Mouse (Mus musculus): ENCODE measurements at regions not wholly inside any gene's neighbourhood (a gene's known extent, or its start where the extent isn't known, plus 50 kb on each side); places are given as distances from the start of the nearest gene placed in this dataset.

DNA sequence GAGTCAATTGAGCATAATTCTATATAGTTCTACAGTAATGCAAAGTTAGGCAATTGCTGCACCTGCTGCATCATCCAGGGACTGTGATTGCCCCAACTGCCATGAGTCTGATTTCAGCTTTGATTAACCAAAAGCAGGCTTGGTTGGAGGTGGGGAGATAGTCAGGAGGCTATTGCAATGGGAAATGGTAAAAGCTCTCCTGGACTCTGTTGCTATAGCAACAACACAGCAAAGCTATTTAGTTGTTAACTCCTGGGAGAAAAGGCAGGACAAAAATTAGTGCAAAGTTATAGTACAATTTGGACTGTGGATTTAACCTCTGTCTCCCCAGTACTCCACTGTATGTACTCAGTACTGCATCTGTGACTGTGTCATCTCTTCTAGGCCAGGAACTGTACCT is 51.7 kb upstream of the Rasgrf1 start:
- DNase-seq (ENCODE audit: low read depth, low spot score) = no peak

- no peak for DNase-seq (ENCODE audit: low read depth, low spot score)
Measured at GRCm38 (mm10) chr9:89850491-89851282, 59.0 kb upstream of the Rasgrf1 start.

DNA sequence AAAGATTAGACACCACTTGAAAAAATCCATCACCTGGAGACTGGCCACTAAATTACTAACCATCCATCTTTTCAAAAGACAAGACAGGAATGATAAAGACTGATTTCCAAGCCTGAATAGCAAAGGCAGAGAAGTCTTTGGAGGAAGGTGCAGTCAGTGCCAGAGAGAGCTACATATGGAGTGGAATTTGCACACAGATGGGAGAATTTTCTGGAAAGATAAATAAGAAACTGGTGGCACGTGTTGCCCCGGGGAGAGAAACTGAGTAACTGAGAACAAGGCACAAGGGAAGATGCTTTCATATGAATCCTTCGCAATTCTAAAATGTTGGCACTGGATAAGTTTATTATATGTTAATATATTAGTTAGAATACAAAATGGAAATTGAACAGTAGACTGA is 59.8 kb upstream of the Rasgrf1 start:
- no peak for DNase-seq (ENCODE audit: low read depth, low spot score)

GRCm38 (mm10) chr9:89848571-89848970 is 61.1 kb upstream of the Rasgrf1 start:
- DNase-seq (ENCODE audit: low read depth, low spot score) = no peak

DNA sequence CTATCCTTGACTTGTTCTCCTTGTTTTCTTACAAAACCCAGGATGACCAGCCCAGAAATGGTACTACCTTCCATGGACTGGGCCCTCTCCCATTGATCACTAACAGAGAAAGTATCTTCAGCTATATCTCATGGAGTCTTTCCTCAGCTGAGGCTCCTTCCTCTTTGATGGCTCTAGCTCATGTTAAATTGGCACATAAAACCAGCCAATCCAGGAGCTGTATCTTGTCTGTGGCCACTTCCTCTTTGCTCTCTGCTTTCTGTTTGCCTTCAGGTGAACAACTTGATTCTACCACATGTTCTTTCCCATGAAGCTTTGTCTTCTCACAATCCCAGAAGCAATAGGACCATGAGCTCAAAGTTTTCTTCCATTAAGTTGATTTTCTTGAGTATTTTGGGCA is 62.7 kb upstream of the Rasgrf1 start:
- no peak for DNase-seq (ENCODE audit: low read depth, low spot score)

GRCm38 (mm10) chr9:89842776-89843089 is 67.0 kb upstream of the Rasgrf1 start:
- DNase-seq (ENCODE audit: low read depth, low spot score) = no peak

DNA sequence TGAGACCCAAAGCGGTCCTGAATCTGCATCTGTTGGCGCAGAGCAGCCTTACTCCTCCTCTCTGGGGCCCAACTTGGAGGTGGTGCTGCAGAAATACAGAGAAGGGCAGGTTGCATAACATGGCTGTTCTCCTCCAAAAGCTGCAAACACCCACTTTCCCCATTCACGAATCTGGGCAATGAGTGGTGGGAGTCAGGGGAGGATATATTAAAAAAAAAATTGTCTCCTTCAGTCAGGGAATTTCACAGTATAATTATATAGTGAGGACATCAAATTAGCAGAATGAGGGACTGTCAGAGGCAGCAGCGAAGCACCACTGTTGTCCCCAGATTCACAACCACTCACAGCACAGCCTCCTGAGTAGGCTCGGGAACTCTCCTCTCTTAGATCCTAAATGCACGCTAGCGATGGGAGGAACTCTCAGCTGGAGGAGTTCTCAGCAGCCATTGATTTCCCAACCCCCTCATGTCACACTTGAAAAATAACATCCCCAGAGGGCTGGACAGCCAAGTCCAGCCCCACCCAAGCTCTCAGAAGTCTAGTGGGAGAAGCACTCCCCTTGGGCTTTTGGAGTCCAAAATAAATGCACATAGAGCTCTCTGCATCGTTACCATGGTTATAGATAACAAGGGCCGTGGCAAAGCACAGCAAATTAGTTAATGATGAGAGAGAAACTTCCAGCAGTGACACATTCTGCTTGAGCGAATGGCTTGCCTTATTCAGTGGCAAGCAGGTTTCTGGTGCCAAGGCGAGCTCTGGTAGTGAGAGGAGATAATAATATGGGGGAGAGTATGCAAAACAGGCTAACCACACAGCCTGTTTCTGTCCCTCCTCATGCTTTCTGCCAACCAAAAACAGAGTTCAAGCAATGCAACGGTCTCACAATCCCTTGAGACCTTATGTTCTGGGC is 67.6 kb upstream of the Rasgrf1 start:
- DNase-seq (ENCODE audit: low read depth, low spot score) = no peak

- no peak for DNase-seq (ENCODE audit: low read depth, low spot score)
Measured at GRCm38 (mm10) chr9:89841371-89841770, 68.3 kb upstream of the Rasgrf1 start.

- DNase-seq (ENCODE audit: low read depth, low spot score) = no peak
Measured at GRCm38 (mm10) chr9:89836454-89837245, 73.1 kb upstream of the Rasgrf1 start.

- DNase-seq (ENCODE audit: low read depth, low spot score) = no peak
Measured at GRCm38 (mm10) chr9:89833596-89833995, 76.1 kb upstream of the Rasgrf1 start.

GRCm38 (mm10) chr9:89831855-89832254 is 77.9 kb upstream of the Rasgrf1 start:
- no peak for DNase-seq (ENCODE audit: low read depth, low spot score)

GRCm38 (mm10) chr9:89828156-89828555 is 81.6 kb upstream of the Rasgrf1 start:
- no peak for DNase-seq (ENCODE audit: low read depth, low spot score)

DNA sequence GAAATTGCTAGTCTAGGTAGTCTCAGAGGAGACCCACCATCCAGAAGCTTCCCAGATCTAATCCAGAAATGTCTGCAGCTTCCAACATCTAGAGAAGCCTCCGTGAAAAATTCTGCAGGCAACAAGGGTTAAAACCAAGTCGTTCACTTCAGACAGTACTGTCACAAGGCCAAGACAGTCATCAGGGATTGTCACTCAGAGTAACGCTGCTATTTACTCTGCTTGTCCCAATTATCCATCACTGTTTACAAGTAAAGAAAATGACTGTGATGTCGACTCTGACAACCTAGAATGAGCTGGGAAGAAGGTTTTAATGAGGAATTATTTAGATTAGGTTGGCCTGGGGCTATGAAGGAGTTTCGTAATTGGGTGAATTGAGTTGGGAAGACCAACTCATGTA is 82.1 kb upstream of the Rasgrf1 start:
- DNase-seq (ENCODE audit: low read depth, low spot score) = no peak

DNA sequence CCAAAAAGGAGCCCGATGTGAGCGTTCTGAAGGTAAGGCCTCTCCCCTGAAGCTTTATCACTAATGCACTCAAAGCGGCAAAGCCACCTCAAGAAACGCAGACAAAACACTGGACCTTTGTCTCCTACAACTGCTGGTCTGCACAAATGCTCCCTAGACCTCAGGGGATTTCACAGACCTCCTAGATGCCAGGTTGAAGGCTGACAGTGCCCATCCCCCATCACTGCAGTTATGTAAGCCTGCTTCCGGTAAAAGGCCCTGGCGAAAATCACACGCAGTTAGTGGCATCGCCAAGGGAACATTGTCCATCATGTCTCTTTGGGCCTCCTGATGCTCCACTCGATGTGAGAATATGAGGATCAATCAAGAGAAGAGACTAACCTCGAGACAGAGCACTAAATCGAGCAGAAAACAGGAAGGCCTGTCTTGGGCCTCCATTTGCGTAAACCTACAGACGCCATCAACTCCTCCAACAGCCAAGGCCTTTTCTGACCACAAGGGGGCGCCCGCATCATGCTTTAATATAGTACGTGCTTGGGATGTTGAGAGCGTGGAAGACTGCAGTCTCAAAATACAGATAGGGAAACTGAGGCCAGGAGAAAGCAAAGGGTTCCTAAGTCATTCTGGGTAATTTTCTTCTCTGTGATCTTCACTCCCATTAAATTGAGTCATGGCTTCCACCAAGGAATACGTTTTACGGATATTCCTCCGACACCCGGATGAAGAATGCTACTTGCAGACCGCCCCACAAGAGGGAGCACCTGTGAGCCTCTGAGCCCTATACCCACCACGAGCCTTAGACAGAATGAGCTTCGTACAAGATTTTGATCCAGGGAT is 82.8 kb upstream of the Rasgrf1 start:
- DNase-seq (ENCODE audit: low read depth, low spot score) = peak; percentile 87

GRCm38 (mm10) chr9:89821853-89822243 is 83.6 kb upstream of the Ankrd34c start:
- no peak for DNase-seq (ENCODE audit: low read depth, low spot score)

DNA sequence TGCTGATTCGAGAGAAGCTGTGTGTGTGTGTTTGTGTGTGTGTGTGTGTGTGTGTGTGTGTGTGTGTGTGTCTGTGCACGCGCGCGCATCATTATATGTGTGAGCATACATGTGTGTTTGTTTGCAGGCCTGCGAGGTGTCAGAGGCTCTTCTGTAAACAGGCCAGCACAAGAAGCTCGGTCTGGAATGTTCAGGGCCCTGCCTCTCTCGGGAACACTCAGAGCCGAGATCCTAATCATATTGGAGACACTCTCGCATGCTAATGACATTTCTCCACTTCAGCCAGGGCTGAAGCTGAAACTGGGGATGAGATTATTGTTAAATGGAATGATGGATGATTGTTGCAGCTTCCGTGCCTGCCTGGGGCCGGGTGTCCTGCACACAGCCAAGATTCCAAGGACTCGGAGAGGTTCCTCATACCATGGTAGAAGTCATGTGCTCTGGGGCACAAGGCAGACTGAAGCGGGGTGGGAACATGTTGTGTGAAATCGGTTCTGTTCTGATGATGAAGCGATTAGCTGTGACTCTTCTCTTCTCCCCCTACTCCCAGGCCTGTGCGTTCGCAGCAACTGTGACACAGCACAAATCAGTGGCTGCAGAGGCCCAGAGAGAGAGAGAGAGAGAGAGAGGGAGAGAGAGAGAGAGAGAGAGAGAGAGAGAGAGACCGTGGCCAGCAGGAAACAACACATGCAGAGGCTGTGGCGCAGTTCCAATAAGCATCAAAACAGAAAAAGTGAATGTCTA is 83.0 kb upstream of the Ankrd34c start:
- DNase-seq (ENCODE audit: low read depth, low spot score) = no peak

- peak; percentile 17 for DNase-seq (ENCODE audit: low read depth, low spot score)
Measured at GRCm38 (mm10) chr9:89813616-89814318, 75.5 kb upstream of the Ankrd34c start.

- no peak for DNase-seq (ENCODE audit: low read depth, low spot score)
Measured at GRCm38 (mm10) chr9:89807381-89807780, 69.1 kb upstream of the Ankrd34c start.

- DNase-seq (ENCODE audit: low read depth, low spot score) = peak; percentile 6
Measured at GRCm38 (mm10) chr9:89802658-89803057, 64.4 kb upstream of the Ankrd34c start.

GRCm38 (mm10) chr9:89793018-89793417 is 54.7 kb upstream of the Ankrd34c start:
- DNase-seq (ENCODE audit: low read depth, low spot score) = peak; percentile 78
